Mouse (Mus musculus) heart, adult 11 months (tissue): ENCODE measurements around the gene Nfil3.
A peak's percentile ranks its signal among the peaks of the same experiment; 100 is the strongest.

ENCODE experiments used
- DNase-seq: peaks from one replicate; pipeline ENCODE4 v3.0.0; 2022

The Nfil3 gene

GRCm38 (mm10) chr13:52930582-52930981 lies 50.3 kb downstream of the Nfil3 start:
- DNase-seq: no peak

DNA sequence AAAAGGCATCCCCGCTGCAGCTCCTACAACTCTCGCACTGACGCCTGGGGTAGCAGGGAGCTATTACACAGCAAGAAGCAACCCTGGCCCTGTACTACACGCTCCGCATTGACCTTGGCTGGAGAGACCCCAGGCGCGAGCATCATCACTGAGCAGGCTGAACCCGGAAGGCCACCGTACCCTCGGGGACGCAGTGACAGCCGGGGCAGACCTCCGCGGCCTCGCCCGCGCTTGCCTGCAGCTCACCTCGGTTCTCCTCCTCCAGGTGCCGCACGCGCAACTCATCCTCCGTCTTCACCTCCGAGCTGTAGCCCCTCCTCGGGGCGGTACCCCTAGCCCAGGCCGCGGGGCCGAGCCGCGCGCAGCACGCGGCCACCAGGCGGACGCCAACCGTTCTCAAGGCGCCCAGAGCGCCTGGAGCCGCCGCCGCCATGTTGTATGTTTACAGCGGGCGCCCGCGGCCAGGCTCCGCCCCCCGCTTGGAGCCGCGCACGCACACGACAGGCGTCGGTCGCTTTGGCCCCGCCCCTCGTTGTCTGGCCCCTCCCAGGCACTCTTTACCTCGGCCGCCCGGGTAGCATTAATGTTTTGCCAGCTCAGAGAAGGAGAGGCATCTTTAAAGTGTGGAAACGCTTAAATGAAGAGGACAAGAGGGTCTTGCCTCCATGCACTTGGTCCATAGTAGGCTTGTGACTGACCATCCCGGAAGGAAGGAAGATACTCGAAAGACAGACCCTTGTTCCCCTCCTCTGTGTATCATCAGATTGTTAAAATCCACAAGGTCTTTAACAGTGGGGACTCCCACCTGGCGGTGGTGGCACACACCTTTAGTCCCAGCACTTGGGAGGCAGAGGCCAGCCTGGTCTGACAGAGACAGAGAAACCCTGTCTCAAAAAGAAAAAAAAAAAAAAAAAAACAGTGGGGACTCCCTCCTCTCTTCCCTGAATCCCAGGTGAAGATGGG lies 51.4 kb downstream of the Nfil3 start, which contains the start of gene Auh:
Auh (minus strand) TSS at position 473 of the 963 bp plus-strand sequence.
- DNase-seq: peak; percentile 98

DNA sequence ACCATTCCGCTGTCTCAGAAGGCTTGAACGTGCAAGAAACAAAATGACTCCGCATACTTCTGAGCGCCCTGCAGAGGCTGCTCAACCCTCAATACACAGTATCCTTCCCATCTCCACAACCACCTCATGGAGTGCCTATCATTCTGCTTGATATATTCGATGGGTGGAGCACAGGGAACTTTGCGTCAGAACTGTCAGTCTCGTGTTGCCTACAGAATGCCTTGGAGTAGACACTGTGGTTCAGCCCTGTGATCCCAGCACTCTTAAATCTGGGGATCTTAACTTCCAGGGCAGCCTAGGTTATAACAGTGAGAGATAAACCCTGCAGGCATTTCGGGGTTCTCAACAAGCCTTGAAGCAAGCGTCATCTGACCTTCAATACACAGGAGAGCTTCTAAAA lies 52.5 kb downstream of the Nfil3 start:
- DNase-seq: no peak

DNA sequence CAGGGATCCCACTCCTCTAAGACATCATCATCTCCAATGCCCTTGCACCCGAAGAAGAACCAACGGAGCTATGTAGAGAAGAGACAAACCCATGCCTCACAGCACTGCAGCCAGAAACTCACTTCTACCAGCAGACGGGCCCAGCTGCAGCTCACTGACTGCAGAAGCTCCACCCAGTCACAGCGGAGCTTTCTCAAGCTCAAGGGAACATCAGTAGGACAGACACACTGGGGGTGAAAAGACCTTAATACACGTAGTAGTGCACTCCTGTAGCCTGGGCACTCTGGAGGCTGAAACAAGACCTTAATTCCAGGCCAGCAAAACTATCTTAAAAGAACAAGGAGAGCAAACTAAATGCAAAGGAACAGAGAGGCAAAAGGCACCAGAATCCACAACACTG lies 56.4 kb downstream of the Nfil3 start:
- no peak for DNase-seq

GRCm38 (mm10) chr13:52921966-52922365 lies 58.9 kb downstream of the Nfil3 start:
- no peak for DNase-seq

DNA sequence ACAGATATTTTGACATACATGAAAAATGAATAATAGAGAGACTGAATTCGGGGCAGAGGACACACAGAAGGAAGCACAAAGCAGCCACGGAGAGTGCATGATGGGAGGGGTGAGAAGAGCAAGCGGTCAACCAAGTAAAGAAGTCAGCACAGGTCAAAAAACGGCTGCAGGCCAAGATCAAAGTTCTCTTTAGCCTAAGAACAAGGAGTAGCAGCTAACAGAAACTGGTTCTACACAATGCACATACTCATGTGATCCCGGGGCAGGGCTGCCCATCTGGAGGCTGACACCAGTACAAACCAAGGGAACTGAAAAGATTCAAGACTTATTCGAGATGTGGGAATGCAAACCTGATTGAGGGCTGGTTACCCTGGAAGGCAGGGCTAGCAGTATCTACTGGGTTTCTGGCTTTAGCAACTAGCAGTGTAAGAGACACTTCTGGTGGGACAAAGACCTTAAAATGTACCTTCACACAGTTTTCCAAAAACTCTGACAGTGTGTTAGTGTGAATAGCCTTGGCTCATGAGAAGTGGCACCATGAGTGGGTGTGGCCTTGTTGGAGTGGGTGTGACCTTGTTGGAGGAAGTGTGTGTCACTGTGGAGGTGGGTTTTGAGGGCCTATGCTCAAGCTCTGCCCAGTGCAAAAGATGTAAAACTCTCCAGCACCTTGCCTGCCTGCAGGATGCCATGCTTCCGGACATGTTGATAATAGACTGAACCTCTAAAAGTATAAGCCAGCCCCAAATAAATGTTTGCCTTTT lies 59.6 kb downstream of the Nfil3 start:
- no peak for DNase-seq

GRCm38 (mm10) chr13:52919790-52920352 lies 61.0 kb downstream of the Nfil3 start:
- DNase-seq: no peak

GRCm38 (mm10) chr13:52918333-52918732 lies 62.5 kb downstream of the Nfil3 start:
- no peak for DNase-seq
